Mouse (Mus musculus) adrenal gland, adult 18-20 months (tissue): ENCODE data around the gene Mrps35. TPM values are rescaled to one million over a fixed set of nuclear protein-coding genes. Genes with fewer than 3 reads are reported as not detected.

Source experiments
- DNase-seq, 2 experiments: peaks; one replicate each; pipeline ENCODE4 v3.0.0; 2021 to 2022; ENCODE audit warnings: low spot score in 2 of 2
- long read RNA-seq, 2 experiments: library from polyadenylated mRNA; stranded (forward); transcript quantifications; one replicate each; pipeline ENCODE4 v2.0.0; 2021
- total RNA-seq, 2 experiments: library from RNA; stranded (reverse); gene quantifications; 1 replicate in 1 of 2; 2 replicates in 1 of 2; pipeline ENCODE4 v1.2.3; 2021

Gene Mrps35
- total RNA-seq, result 100 to 1,000 TPM in 1 of 2 experiments, 10 to 100 TPM in 1; 80.3 to 102 TPM
- long read RNA-seq, experiment 1, full-length matches to known transcripts, result 31 of 32 reads
- long read RNA-seq, experiment 1, partial matches to known transcripts, result 0 of 32 reads
- long read RNA-seq, experiment 1, other reads (novel, unspliced or antisense), result 1 of 32 reads
- long read RNA-seq, experiment 2, full-length matches to known transcripts, result 90 of 105 reads
- long read RNA-seq, experiment 2, partial matches to known transcripts, result 1 of 105 reads
- long read RNA-seq, experiment 2, other reads (novel, unspliced or antisense), result 14 of 105 reads

DNA sequence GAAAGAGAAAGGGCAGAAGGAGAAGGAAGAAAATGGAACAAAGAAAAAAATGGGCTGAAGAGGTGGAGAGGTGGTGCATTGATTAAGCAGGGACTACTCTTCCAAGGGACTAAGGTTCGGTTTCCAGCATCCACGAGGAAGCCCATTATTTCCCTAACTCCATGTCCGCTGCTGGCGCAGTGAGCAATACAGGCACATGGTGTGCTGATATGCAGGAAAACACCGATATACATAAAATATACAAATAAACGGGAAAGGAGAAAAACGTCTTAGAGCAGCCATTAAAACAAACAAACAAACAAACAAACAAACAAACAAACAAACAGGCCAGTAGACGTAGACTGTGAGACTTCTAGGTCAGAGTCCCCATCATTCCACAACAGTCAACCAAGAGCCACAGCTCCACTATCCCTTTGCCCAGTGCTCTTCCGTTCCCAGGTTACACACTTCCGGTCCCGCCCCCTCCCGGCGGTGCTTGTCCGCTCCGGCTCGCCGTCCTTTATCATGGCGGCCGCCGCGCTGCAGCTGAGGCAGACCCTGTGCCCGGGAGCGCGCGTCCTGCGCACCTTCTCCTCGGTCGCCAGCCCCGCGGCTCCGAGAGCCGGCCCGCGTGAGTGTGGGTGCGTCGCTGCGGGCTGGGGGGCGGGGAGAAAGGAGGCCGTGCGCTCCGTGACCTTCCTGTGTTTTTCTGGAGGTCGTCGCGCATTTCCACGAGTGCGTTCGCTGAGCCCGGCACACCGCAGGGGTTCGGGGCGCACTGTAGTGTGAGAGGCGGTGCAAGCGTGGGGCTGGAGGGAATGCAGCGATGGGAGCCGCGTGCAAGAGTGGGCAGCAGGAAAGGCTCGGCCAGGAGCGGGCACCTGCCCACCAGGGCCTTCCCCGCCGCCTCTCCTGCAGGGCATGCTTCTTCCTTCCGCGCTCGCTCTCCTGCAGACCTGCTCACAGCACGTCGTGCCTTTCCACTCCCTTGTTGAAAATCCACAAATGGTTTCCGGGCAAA lies at the start of gene Mrps35:
Gene Mrps35 (plus strand): TSS at position 474 of the 1,000 bp plus-strand sequence.
- DNase-seq, result peak; percentile 90 to 92

DNA sequence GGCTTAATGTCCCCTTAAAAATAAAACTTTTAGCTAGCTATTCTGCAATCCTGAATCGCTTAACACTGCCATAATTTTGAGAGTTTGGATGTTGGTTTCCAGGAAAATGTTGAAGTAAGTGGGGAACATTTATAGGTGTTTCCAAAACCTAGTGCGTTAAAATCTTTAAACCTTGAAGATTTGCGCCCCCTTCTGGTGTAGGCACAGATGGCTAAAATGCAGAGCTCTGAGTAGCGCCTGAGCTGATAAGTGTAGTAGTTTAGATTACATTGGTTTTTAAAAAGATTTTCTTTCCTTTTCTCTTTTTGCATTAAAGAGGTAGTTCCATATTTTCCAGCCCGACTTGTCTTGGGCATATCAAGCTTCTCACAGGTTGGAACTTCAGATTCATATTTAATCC lies 48.3 kb upstream of the Mrps35 start:
- peak; percentile 55 to 62 for DNase-seq

DNA sequence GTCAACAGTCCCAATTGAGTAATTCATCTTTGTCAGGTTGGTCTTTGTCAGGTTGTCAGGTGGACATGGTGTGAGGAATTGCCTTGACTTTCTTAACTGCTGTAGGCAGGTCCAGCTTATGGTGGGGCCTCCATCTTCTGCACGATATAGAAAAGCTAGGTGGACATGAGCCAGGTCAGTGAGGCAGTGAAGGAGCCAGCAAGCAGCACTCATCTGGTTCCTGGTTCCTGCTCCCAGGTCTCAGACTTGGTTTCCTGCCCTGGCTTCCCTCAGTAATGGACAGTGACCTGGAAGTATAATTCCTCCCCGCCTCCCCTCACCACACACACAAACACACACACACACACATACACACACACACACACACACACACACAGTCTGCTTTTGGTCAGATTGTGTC lies 47.2 kb upstream of the Mrps35 start:
- no peak for DNase-seq

DNA sequence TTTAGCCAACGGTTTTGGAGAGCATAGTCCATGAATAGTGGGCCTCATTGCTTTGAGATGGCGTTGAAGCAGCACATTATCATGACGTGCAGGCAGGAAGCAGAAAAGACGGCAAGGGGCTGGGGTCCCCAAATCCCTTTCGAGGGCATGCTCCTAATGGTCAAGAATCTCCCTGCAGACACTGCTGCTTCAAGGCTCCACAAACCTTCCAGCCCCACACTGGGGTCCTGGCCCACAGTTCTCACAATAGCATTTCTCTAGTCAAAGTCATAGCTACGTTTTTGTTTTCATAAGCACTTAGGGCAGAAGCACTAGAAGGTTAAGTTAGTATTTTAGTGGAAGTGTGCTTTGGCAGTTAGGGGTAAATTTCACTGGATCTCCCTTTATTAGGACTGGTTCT lies 46.7 kb upstream of the Mrps35 start:
- no peak for DNase-seq

DNA sequence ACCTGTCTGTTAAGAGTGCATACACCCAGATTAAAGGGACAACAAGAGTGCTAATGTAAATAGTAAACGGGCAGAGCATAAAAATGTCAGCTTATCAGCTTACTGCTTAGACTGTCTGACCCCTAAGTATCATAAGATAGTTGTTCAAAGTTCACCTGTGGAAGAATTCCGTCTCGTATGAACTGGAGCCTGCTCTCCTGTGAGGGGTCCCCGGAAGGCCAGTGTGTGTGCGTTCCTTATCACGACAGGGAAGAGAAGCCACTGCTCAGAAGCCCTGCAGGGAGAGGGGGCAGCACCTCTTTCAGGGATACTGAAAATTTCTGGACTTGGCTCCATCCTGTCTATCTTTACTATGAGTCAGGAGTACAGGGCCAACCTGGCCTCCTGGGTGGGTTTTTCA lies 45.6 kb upstream of the Mrps35 start:
- DNase-seq, result no peak

DNA sequence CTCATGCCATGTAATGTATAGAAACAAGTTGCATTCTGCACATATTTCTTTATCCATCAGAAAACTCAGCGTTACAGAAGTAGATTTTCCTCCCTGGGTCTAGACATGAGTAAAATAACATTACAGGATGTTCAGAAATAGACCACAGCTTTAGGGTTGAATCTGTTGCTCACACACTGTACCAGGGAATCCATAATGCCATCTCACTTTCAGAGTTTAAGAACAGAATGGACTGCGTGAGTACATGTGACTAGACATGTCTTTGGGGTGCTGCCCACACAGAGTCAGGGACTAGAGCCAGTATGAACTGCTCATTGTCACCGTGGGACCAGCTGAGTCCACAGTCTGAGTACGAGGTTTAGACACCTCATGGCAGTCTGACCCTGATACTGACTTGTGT lies 43.9 kb upstream of the Mrps35 start:
- no peak for DNase-seq

DNA sequence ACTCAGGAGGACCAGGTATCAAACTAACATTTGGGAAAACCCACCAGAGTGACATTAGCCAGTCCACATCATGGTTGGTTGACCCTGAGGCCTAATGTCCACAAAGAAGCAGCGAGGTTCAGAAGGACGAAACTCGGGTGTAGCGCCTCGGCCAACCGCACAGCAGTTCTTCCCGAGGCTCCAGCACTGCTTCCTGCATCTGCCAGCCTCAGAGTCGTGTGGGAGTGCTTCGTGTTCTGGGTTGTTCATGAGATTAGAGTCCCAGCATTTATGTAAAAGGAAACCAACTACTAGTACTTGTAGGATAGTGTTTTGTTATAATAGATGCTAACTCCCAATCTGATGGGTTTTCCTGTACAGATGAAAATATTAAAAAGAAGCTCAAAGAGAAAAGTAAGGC lies 43.3 kb upstream of the Mrps35 start:
- no peak for DNase-seq

DNA sequence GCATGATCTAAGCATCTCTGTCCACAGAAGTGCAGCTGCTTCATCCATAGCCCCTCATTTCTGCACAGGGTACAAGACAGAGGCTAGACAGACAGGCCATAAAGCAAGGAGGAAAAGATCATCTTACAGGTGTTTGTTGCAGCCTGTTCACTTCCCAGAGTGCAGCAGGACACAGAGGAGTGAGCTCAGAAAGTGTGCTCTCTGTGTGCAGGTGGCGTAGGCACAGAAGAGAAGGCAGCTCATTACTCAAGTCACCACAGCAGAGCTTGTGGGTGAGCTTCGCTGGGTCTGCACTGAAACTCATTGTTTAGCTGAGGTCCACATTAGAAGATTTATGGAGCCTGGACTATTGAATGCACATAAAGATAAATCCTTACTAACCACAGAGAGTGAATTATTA lies 42.8 kb upstream of the Mrps35 start:
- DNase-seq, result no peak

DNA sequence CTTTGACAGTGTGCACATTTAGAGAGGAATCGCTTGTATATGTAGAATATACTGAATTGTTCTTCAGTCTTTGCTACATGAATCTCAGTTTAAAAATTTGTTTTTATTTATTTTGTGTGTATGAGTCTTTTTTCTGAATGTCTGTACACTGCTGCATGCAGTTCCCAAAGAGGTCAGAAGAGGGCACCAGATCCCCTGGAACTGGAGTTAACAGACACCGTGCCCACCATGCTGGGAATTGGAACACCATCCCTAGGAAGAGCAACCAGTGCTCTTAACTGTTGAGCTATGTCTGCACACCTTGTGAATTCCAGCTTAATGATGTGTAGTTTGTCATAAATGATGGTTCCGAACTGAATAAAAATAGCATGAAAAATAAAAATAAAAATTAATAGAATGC lies 34.4 kb upstream of the Mrps35 start:
- DNase-seq, result peak; percentile 24 to 55

DNA sequence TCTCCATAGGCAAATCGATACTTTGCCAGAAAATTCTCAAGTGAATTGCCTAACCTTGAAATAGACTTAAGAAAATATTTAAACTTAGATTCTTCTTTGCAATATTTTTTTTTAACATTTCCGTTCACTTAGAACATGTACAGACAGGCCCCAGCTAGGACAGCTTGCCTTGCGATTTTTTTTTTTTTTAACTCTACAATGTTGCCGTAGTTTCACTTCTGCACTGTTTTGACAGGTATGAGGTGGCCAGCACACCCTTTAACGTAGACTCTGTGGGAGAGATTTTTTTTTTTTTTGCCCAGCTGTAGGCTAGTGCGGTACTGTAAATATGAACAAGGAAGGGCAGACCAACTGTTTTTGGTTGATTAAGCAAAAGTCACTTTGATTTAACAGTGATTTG lies 32.2 kb upstream of the Mrps35 start:
- no peak for DNase-seq

DNA sequence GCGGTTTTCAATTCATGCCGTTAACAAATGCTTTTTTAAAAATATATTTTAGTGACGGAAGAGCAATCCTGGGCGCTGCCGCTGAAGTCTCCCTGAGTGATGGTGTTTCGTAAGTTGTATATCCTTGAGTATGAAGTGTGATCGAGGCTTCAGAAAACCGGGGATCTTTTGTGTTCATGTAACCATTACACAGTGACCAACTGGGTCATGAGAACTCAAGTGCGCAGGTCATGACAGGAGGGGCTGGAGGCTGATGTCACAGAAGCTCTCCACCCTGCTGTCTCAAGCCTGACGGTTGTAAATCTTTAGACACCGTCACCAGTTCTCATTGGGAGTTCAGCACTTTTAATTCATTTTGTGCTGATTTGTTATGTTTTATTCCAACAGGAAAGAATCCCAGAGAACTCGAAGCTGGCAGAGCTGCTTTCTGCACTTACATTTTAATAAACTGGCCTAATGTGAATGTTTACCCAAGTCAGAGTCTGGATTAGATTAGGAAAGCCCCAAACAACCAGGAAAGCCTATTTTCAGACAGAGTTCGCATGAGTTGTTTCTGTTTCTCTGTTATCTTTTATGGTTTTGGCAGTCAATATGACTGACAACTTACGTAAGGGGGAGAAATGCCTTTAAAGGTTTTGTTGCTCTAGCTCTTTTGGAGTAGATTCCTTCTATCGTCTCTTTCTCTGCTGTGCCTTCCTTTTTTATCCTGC lies 31.6 kb upstream of the Mrps35 start:
- DNase-seq, result no peak

DNA sequence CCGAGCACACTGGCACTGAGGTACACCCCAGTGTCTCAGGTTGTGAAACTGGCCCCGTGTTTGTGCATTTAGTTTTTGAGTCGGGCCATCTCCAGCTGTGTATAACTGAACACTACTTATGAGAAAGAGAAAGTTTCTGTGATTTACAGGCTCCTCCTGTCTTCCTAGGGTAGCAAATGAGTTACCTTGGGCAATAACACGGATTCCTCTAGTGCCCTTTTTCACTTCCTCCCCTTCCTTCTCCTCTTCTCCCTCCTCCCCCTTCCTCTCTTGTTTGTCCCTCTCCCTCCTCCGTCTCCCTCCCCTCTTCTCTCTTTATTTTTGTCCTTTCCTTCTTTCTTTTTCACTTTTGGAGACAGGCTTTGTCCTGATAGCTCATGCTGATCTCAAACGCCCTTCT lies 31.0 kb upstream of the Mrps35 start:
- no peak for DNase-seq

DNA sequence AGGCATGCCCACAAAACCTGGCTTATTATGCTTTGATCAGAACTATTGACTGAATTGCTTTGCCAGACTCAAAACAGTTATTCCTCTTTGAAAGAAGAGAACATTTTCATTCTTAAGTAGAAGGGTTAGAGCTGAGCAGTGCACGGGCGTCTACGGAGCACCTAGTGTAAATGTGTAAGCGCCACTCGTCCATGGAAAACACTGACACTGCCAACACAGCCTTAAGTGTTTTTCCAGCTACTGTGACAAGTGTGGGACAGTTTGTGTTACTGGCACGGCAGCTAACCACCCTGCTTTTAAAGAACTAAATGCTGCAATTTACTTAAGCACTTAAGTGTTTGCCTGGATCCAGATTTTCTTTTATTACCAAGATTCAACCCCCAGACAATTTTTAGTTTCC lies 30.6 kb upstream of the Mrps35 start:
- no peak for DNase-seq

DNA sequence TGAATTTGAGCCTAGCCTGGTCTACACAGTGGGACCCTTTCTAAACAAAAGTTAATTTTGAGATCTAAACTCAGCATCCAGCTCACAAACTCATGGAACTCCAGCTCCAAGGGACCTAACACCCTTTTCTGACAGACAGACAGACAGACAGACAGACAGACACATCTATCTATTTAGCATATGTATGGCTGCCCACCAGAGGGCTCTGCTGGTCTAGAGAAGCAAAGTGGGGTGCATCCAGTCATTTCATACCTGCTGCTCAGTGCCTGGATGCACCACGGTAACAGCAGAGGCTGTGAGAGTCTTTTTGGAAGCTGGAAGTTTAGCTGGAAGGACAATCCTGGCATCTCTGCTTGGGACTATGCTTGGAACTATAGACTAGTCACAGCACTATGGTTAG lies 29.0 kb upstream of the Mrps35 start:
- no peak for DNase-seq

DNA sequence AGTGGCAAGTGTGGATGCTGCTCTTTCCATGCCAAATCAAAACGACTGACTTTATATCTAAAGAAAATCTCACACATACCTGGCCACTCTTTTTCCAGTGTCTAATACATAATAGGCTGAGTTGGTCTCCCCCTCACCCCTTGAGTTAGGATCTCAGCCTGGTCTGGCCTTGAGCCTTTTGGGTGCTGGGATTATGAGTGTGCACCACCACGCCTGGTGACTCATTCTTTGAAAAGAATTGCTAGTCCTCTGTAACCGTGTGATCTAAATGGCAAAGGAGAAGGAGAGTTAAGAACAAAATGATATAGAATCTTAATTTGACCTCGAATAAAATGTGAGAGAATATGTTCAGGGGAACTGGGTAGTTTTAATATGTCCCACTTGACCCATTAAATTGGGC lies 24.7 kb upstream of the Mrps35 start:
- no peak for DNase-seq

DNA sequence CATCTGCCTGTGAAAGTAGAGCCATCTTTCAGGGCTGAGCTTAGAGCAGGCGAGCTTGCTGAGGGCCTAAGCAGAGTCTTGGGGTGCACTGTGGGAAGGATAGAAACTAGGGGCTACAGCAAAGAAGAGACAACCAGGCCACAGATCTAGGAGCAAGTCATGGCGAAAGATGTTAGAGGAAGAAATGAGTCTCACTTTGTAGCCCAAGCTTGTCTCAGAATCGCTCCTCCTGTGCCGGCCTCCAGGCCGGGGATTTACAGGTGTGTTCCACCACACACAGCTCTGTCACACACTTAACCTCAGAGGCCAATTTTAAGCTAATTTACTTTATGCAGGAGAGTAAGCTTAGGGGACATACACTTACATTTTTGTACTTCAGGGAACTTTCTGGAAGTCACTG lies 24.2 kb upstream of the Mrps35 start:
- no peak for DNase-seq

DNA sequence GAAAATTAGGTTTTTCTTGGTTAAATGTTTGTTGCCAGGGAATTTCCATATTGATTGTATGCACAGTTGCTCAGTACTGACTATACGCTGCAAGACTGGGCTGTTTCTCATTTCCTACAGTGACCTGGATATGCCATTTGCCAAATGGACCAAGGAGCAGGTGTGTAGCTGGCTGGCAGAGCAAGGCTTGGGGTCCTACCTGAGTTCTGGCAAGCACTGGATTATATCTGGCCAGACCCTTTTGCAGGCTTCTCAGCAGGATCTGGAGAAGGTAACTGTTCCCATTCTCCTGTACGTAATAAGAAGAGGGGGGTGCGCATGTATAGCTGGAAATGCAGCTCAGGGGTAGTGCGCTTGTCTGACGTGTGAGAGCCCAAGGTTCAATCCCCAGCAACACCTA lies 21.4 kb upstream of the Mrps35 start:
- DNase-seq, result no peak

DNA sequence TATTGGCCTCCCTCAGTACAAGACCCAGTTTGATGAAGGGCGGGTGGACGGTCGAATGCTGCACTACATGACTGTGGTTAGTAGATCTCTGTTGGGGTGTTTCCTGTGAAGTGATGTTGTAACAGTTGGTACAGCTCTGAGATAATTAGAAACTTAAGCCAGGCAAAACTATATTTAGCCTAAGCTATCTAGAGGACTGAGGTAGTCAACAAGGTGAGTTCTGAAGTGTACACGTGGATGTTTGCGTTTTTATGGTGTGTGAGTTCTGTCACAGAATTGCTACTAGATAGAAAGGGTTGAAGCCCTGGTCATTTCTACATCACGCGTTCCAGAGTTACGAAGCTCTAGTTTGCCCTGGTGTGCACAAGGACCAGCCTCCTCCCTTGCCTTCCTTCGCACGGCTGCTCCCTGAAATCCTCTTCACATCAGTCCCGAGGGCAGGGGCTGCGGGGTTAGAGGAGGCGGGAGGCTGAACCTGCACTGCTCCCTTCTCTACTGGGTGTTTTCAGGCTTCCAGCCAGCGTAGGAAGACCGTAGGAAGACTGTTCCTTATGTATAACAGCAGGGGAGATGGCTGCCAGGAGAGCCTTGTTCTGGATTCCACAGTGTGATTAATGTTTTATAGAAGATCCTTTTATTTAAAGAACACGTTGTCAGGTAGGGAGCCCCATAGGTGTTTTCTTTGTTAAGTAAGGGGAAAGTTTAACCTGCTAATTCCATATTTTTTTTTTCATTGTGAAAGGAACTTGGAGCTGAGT lies 20.0 kb upstream of the Mrps35 start:
- no peak for DNase-seq

DNA sequence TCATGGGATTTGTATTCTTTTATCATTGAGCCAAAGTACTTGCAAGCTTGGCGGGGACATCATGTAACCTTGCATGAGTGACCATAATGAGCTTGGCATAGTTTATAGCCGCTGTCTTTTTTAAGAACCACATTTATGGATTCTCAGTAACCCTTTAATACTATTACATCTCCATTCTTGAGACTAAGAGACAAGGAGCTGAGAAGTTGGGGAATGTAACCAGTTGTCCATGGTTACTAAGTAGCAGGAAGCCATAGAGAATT lies 19.5 kb upstream of the Mrps35 start:
- no peak for DNase-seq

DNA sequence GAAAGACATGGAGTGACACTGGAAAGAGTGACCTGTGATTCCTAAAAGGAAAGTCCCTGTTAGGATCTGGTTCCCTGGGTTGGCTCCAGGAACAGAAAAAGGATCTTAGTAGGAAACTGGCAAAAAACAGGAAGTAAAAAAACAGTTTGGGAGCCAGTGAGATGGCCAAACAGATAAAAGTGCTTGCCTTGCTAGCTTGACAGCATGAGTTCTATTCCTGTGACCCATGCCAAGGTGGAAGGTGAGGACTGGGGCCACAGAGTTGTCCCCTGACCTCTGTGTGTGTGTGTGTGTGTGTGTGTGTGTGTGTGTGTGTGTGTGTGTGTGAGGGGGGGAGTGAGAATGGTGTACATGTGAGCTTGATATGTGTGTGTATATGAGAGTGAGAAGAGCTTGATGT lies 19.0 kb upstream of the Mrps35 start:
- DNase-seq, result no peak

DNA sequence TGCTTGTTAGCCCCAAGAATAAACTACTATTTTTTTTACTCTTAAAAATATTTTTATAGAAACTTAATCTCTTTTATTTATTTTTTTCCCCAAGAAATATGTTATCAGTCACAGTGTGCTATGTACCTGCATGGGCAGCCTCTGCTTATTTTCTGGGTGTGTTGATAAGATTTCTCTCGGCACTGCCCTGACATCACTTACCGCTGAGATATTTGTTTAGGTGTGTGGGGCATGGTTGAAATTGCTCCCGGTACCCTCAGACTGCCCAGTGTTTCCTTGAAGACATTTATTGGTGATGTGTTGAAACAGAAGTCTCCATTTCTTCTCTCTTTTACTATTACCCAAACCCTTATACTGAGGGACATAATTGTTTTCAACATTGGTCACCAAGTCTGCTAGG lies 17.8 kb upstream of the Mrps35 start:
- no peak for DNase-seq
